Comparison of ENCODE assay signal across 18 mouse cellular contexts in genomic region chr2:67931994-67932393, GRCm38 (mm10).
"Had no signal": no experiment of that assay in that cellular context is flagged by ENCODE, and none has a peak within 500 bp of the region (broad histone marks: within the 10 kb centered on the region; RNA-seq: fewer than 3 reads in every experiment).

No protein-coding gene starts in this region.

- ATAC-seq: midbrain, embryonic 15.5 days had no signal

- H3K27ac ChIP-seq: midbrain, embryonic 10.5 days; midbrain, embryonic 12.5 days; midbrain, embryonic 15.5 days; neural tube, embryonic 13.5 days; neural tube, embryonic 15.5 days had no signal

- DNase-seq: lung, adult 18-20 months; lung, embryonic 14.5 days; lung, postnatal 10 days; lung, postnatal 4 days; retina, postnatal 1 day; right cerebral cortex, adult 18-20 months; right cerebral cortex, postnatal 25 days; right cerebral cortex, postnatal 4 days; spleen, adult 18-20 months; thymus, adult 18-20 months; thymus, postnatal 25 days; thymus, postnatal 4 days had no signal

- H3K9ac ChIP-seq: lung, embryonic 14.5 days; midbrain, embryonic 12.5 days; midbrain, embryonic 15.5 days; neural tube, embryonic 13.5 days; neural tube, embryonic 15.5 days had no signal

- H3K4me2 ChIP-seq: lung, embryonic 14.5 days; midbrain, embryonic 12.5 days; midbrain, embryonic 15.5 days; neural tube, embryonic 13.5 days; neural tube, embryonic 15.5 days had no signal

- H3K9me3 ChIP-seq: midbrain, embryonic 10.5 days; midbrain, embryonic 12.5 days; midbrain, embryonic 15.5 days; neural tube, embryonic 13.5 days; neural tube, embryonic 15.5 days had no signal

- H3K36me3 ChIP-seq: midbrain, embryonic 10.5 days; midbrain, embryonic 12.5 days; midbrain, embryonic 15.5 days; neural tube, embryonic 13.5 days; neural tube, embryonic 15.5 days had no signal

- H3K27me3 ChIP-seq: midbrain, embryonic 12.5 days; midbrain, embryonic 15.5 days; neural tube, embryonic 13.5 days; neural tube, embryonic 15.5 days had no signal

- H3K4me3 ChIP-seq: midbrain, embryonic 10.5 days; midbrain, embryonic 12.5 days; midbrain, embryonic 15.5 days; myocyte; neural tube, embryonic 13.5 days; neural tube, embryonic 15.5 days had no signal

- H3K4me1 ChIP-seq: midbrain, embryonic 10.5 days; midbrain, embryonic 12.5 days; midbrain, embryonic 15.5 days; neural tube, embryonic 13.5 days; neural tube, embryonic 15.5 days had no signal
